Mouse (Mus musculus): ENCODE data around the gene Iqgap1. TPM values are rescaled to one million over a fixed set of nuclear protein-coding genes. Genes with fewer than 3 reads are reported as not detected.
A peak's percentile ranks its signal among the peaks of the same experiment; 100 is the strongest.
"Not testable (repeated sequence)": the region's sequence is repeated elsewhere in the genome, so short reads cannot be mapped to it uniquely, and the experiment has no call there.

Iqgap1 gene
- total RNA-seq, 2 experiments from 2014 or later: 16.8 to 18.8 TPM

DNA sequence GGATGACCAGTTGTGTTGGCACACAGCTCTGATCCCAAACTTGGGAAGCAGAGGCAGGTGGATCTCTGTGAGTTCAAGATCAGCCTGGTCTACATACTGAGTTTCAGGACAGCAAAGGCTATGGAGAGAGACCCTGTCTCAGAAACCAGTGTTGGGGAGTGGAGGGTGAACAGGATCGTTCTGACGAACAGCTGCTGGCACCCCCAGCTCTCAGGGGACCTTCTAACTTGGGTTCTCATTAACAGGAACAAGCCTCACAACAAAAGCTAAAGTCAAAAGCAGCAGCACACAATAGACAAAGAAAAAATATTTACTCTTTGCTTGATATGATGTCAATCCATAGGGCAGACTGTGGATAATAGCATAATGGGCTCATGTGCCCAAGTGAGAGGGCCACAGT, 55.3 kb downstream of the Iqgap1 start:
- DNase-seq: no peak

DNA sequence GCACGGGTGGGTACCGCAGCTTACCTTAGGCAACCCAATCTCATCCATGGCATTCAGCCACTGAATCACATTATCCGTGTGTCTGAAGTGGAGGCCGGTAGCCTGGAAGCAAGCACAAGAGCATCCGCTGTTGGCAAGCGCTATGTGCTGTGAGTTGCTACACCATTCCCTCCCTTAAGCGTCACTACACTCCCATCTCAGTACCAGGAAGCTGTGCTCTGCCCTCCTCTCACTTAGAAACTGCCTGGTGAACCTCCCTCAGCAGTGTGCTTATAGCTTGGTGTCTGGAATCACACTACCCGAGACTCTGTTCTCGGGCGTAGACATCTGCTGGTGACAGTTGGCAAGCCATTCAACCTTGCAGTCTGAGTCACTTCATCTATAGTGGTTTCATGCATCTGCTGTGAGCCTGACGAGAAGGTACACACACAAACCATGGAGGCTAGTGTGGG, 58.9 kb downstream of the Iqgap1 start:
- no peak for DNase-seq

DNA sequence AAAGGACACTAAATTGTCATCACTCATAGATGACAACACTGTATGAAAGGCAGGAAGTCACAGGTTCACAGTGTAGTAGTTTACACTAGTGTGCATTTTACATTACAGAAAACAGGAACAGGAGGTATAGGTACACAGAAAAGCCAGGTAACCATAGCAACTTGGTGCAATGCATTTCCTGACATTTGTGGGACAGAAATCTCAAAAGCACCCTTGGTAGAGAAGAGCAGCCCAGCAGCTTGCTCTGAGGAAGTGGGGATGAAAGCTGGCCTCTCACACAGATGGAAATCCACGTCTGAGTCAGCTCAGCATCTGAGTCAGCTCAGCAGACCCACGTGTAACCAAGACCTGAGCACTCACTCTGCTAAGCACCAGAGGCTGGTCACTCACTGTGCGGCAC, 59.7 kb downstream of the Iqgap1 start:
- DNase-seq: no peak

DNA sequence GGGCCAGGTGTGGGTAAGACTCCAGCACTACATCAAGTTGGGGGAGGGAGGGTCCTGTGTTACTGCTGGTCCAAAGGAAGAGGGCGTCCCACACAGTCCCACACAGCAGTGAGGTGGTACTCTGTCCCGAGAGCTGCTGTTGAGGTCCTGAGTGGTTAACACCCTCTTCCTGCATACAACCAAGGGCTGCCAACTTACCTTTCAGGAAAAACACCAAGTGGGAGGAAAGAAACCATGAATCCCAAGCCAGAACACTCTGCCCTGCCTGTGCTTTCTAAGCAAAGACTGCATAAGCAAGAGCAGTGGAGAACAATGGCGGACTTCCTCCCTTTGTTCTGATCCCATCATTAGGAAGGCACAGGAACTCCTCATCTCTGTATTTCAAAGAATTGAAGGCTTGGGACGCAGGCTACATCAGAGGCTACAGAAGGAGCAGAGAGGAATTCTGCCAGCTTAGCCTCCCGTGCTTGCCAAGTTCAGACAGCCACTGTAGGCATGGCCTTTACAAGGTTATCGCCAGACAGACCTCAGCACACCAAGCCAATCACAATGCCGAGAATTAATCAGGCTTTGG, 61.8 kb downstream of the Iqgap1 start:
- no peak for DNase-seq

DNA sequence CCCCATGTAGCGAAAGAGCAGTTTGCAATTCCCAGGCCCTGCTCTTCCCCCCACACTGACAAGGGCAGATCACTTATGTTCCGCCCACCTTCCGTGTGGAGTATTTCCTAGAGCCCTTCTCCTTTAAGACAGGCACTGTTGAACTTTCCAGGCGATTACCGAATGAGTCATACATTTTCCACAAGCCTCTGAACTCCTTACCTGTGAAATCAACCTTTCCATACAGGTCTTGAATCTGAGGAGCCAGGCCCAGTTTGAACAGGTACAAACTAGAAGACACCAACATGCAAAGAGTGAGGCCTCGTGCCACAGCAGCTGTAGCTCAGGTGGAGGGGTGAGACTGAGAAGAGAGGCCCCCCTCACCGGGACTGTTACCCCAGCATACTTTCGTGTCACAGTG, 63.5 kb downstream of the Iqgap1 start:
- no peak for DNase-seq

DNA sequence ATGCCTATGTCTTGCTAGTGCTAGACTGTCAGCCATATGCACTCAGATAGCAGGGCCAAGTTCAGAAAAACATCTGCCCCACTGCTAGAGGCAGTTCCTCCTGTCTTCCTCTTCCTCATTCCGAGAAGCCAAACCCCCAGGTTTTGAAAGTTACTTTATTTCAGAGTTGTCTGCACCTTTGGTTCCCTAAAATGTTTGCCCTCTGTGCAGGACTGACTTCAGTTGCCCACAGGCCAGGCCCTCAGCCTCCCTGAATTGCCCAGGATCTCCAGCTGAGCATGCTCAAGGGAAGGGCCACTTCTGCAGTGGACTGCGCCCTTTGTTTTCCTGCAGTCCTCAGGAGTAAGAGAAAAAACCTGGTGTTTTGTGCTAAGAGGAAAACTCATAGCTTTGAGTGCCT, 71.7 kb downstream of the Iqgap1 start:
- DNase-seq: no peak

DNA sequence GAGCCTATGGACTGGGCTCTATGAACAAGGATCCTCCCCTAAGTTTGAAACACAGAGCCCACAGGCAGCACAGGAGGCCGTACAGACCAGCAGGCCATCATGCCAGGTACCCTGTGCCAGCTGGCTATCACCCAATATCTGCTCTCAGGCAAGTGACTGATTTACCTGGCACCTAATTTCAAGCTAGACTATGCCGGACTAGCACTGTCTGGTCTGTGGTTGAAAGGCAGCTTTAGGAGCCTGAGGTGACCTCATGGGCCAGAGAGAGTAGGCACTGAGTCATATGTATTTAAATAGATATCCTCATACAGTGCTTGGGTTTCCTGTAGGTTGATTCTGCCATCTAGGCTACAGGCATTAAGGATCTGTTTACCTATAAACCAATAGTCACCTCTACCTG, 72.2 kb downstream of the Iqgap1 start:
- no peak for DNase-seq

DNA sequence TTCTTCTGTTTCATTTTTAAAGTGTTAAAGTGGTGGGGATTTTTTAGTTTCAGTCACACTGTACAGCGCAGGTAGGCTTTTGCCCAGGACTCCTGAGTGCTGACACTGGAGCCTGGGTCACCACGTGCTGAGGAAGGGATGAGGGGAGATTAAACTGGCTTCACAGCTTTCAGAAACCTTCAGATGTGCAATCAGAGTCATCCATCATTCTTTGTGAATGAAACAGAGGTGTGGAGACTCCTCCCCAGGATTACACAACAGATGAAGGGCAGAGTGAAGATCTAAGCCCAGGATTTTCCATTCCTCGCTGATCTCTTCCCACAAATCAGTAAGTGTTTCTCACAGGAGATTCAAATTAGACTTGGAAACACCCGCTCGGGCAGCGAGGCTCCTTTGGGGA, 76.2 kb downstream of the Iqgap1 start:
- DNase-seq: no peak

DNA sequence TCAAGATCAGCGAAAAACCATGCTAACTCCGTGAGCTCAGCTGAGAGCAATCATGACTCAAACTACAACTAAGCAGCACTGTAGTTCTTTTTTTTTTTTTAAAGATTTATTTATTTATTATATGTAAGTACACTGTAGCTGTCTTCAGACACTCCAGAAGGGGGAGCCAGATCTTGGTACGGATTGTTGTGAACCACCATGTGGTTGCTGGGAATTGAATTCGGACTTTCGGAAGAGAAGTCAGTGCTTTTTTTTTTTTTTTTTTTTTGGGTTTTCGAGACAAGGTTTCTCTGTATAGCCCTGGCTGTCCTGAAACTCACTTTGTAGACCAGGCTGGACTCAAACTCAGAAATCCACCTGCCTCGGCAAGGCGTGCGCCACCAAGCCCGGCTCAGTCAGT, 76.7 kb downstream of the Iqgap1 start:
- not testable (repeated sequence) for DNase-seq

DNA sequence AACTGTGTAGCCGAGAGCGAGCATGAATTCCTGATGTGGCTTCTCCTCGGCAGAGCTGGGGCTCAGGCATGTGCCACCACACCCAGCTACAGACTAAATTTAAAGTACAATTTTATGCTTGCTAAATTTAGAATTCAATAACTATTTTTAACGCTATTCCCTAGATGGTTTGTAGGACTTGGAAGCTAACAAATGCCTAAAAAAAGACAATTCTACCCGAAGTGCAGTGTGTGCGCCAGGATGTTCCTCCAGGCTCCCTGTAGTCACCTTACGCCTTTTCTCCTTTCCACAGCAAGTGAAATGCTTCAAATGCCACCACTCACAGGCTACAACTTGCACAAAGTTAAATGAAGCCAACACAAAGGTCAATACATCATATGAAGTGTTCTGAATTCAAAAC, 78.4 kb downstream of the Iqgap1 start:
- DNase-seq: no peak

DNA sequence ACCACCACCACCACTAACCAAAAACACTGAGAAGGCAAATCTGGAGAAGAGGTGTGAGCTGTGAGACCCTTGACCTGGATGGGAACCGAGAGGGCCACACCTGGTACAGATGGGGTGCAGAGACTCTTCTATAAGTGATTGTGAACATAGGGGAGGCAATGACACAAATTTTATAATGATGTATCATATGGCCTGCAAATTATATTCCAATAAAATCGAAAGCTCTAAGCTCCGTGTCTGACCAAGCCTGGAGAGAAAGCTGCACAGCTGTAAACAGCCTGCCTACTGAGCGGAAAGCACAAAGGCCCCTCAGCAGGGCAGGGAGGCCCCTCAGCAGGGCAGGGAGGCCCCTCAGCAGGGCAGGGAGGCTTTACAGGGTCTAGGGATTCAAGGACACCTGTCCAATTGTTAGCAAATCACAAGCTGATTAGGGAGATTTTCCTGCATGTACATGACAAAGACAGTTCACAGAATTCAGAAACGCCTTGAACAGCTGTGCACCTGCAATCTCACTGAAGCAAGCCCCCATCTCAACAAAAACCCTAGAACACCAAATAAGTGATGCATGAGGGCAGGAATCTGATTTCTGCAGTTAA, 79.5 kb downstream of the Iqgap1 start:
- DNase-seq: no peak

DNA sequence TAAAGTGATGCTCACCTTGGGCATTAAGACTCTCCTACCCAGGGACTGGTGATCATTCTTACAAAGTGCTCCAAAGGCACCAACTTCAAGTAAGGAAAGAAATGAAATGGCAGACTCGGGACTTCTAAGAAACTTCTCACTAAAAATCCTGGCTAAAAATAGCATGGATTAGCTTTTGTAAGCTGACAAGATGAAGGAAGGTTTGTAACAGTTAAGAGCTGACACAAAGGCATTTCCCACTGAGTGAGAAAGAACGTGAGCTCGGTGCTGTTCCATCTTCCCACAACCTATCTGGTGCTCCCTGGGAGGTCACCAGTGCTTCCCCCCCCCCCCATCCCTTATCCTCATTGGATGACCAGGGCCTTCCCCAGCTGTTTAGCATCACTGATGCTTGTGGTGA, 80.0 kb downstream of the Iqgap1 start:
- DNase-seq: no peak

DNA sequence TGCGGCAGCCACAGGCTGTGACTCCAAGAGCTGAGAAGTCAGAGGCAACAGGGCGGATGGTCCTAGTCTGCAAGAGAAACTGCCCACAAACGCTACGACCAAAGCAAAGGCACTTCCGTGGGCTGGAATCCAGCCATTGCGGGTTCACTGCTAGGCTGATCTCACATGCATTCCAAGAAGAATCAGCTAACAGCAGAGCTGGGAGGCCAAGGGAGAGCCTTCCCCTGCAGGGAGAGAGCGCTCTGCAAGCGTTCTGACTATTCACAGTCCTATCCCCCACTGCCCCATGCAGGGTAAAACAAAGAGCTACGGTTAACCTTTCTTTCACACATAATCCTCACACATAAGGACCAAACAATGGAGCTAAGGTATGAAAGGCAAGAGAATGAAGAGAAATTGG, 80.5 kb downstream of the Iqgap1 start:
- no peak for DNase-seq

DNA sequence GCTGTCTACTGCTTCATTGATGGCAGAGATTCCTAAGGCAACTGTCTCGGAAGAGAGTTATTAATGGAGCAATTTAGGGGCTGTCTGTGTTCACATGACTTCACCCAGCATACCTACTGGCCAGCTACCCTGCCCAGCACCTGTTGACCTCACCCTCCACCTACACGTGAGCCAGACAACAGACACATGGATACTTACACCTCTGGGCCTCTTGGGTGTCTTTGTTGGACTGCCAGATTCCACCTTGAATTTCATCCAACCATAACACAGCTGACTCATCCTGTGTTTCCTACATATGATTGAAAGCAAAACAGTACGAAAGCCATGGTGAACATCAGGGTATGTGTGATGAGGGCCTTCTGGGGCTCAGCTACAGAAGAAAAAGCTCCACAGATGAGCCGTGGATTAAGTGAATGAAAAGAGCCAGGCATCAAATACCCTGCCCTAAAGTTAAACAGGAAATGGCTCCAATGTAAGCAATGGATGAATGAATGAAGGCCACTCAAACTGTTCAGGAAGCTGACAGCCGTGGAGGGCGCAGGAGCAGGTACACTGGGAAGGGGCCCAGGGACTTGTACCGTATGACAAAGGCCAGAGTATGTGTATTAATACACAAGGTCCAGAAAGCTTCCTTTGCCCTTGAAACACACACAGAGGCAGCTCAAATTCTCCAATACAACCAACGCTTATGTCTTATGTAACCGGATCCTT, 81.7 kb downstream of the Iqgap1 start:
- no peak for DNase-seq

DNA sequence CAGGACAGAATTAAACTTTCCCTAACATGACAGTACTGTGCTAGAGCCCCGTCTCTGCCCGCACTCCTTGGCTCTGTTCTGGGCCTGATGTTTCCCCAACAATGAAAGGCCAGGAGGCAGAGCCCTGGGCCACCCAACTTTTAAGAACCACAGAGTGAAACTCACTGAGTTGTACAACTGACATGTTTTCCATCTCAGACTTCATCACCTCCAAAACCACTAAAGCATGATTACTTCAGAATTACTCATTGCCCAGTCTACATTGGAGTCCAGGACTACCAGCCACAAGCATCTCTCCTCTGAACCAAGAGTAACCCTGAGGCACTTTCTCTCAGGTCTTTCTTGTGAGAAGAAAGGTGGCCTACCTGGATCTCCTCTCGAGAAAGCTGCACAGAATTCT, 83.1 kb downstream of the Iqgap1 start:
- DNase-seq: no peak

DNA sequence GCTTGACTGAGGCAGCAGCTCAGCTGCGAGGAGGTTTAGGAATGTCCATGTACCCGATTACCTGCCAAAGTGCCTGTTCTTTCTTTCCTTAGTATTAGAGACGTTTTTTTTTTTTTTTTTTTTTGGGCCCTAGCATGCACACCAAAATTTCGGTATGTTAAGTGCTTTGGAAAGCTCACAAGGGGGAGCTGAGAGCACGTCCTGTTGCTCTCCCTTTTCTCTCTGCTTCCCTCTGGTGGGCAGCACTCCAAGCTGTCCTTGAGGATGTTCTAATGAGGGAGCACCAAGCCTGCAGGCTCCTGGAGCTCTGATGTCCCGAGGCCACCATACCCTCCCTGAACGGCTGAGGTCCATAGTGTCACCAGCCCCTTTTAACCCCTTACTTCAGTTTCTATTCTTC, 84.8 kb downstream of the Iqgap1 start:
- peak; percentile 61 for DNase-seq

DNA sequence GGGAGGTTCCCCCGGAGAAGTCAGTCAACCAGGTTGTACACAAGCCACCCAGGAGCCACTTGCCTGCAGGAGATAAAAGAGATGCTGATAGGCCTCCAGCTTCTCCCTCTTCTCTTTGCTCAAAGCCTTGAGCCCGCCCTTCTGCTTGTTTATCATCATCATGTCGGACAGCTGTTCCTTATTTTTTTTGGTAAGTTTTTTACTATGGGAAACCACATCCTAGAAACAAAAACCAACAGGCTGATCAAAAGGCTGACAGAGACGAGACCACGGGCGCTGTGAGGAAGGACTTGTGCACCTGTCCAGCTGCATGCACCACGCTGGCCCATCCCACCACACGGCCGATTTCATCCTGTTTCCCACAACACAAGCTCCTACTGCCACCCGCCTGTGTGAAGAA, 89.6 kb downstream of the Iqgap1 start:
- DNase-seq: no peak

DNA sequence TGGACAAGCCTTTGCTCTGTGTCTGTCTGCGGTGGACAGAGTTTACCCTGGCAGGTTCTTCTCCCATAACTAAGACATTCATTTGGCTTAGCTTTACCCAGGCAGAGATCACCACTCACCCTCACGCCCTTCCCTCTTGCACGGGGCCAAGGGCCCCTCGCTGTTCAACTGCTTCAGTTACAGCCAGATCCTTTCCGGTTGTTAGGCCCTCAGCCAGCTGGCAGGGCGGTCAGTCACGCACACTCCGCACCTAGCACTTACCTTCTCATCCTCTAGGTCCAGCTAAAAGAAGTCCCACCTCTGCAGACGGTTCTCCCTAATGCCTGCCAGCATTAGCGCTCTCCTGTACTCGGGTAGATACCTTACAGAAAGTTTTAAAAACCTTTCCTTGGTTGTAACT, 92.8 kb downstream of the Iqgap1 start:
- no peak for DNase-seq

DNA sequence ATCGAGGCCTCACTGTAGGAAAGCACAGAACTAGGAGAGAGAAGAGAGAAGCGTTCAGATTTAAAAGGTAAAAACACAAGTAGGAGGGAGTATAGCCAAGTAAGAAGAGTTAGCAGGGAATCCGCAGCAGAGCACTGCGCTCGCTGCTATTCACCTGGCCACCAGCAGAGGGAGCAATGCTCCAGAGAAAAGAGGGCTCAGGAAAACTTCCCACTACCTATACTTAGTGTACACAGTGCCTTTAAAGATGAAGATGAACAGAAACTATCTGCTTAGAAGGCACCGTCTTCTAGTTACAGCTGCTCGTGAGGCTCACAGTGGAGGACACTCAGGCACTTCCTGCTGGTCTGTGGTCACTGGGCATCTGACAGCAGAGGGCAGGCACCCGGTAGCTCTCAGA, 96.1 kb downstream of the Iqgap1 start:
- DNase-seq: peak; percentile 33

DNA sequence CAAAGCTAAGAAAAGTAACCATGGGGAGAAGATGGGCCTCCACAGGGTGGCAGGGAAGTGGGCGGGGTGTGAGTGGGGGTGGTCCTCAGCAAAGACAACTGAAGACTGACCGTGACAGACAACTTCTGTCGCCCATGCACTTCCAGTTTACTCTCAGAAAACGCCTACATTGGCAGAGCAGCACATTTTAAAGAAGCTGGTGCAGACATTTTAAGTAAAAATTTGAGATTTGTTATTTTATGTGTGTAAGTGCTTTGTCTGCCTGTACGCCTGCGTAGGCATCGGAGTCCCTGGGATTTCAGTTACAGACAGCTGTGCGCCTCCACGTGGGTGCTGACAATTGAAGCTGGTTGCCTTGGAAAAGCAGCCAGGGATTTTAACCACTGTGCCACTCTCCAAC, 104.7 kb downstream of the Iqgap1 start:
- no peak for DNase-seq

DNA sequence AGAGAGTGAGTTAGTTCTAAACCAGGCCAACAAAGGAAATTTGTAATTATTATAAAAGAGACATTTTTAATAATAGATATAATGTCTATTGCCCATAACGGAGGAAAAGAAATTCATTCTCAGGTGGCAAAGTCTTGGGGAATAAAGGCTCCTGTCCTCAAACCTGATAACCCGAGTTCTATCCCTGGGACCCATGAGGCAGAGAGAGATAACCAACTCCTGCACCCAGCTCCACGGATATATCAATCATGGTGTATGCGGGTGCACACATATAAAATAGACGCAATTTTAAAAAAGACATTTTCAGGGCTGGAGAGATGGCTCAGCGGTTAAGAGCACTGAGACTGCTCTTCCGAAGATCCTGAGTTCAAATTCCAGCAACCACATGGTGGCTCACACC, 106.2 kb downstream of the Iqgap1 start:
- no peak for DNase-seq

DNA sequence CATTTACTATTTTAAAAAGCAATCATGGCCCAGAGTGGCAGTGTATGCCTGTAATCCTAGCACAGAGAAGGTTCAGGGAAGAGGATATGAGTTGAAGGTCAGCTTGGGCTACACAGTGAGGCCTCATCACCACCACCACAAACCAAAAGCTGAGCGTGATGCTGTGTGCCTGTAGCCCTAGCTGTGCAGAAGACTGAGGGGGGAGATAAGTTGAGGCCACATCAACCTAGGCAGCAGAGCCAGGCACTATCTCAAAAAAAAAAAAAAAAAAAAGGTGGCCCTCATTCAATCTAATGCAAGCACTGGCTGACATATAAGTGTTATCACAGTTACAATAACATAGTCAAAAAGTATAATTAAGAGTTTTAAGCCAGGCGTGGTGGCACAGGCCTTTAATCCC, 106.7 kb downstream of the Iqgap1 start:
- no peak for DNase-seq

DNA sequence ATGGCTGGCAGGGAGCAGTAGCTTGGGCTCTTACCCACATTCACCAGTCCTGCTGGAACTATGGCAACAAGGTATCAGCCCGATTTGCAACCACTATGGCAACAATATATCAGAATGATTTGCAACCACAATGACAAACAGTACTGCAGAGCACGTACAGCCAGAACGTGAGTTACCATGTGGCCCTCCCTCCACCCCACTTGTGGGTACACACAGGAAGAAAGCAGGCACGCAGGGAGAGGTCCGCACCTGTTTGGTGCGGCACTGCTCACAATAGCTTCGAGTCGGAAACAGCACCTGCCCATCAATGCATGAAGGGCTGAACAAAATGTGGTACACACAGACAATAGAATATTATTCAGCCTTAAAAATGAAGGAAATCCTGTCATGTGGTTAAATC, 107.3 kb downstream of the Iqgap1 start:
- DNase-seq: no peak

DNA sequence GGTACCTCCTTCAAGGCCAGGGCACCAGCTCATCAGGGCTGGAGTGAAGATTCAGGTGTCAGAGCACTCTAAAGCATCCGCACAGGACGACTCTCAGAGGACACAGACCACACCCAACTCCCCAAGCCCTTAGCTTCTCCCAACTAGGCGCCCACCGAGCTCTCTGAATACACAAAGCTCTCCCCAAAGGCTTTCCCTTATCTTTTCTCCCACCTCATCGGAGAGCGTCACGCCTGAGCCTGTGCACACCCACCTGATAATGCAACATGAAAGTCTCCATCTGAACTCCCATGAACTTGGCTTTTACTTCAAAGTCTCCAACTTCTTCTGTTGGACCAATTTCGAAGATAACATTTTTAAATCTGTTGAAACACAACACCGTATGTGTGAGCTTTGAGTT, 109.0 kb downstream of the Iqgap1 start:
- no peak for DNase-seq
